Mouse (Mus musculus) limb, embryonic 12.5 days (tissue): ENCODE measurements at regions not wholly inside any gene's neighbourhood (a gene's known extent, or its start where the extent isn't known, plus 50 kb on each side); places are given as distances from the start of the nearest gene placed in this dataset.

Source experiments
- ATAC-seq: fragments of 200-750 bp; cut with Nextera tagmentation; 2 replicates; pipeline ENCODE4 v1.8.0; 2017; ENCODE audit warnings: low read depth, moderate TSS enrichment; ENCODE audit not compliant: insufficient number of reproducible peaks, insufficient read depth, low FRiP score, low TSS enrichment
- H3K27ac ChIP-seq: fragments of 300-500 bp; sonication (generic); 2 replicates; pipeline ENCODE4 v1.5.1; 2016; ENCODE audit warnings: mild to moderate bottlenecking, moderate library complexity
- H3K27me3 ChIP-seq: fragments of 300-500 bp; sonication (generic); 2 replicates; pipeline ENCODE4 v1.6.1; 2016; ENCODE audit warnings: mild to moderate bottlenecking, moderate library complexity
- H3K36me3 ChIP-seq: fragments of 300-500 bp; sonication (generic); 2 replicates; pipeline ENCODE4 v1.6.1; 2016; ENCODE audit warnings: mild to moderate bottlenecking, moderate library complexity
- H3K4me1 ChIP-seq: fragments of 300-500 bp; sonication (generic); replicated peaks from 2 replicates; pipeline ENCODE4 v1.6.1; 2016
- H3K4me2 ChIP-seq: fragments of 300-500 bp; sonication (generic); 2 replicates; pipeline ENCODE4 v1.6.1; 2016; ENCODE audit warnings: mild to moderate bottlenecking, moderate library complexity
- H3K4me3 ChIP-seq: fragments of 300-500 bp; sonication (generic); replicated peaks from 2 replicates; pipeline ENCODE4 v1.5.1; 2016; ENCODE audit warnings: mild to moderate bottlenecking
- H3K9ac ChIP-seq: fragments of 300-500 bp; sonication (generic); replicated peaks from 2 replicates; pipeline ENCODE4 v1.6.1; 2016; ENCODE audit warnings: mild to moderate bottlenecking, moderate library complexity
- H3K9me3 ChIP-seq: fragments of 300-500 bp; sonication (generic); 2 replicates; pipeline ENCODE4 v1.6.1; 2016; ENCODE audit warnings: mild to moderate bottlenecking, moderate library complexity
- whole genome bisulfite sequencing: fragments of 180-500 bp; shearing (Covaris S2); methylation state at CpG from one replicate; pipeline ENCODE4 v1.1.7; 2016; 5-methylcytosine and 5-hydroxymethylcytosine counted together

DNA sequence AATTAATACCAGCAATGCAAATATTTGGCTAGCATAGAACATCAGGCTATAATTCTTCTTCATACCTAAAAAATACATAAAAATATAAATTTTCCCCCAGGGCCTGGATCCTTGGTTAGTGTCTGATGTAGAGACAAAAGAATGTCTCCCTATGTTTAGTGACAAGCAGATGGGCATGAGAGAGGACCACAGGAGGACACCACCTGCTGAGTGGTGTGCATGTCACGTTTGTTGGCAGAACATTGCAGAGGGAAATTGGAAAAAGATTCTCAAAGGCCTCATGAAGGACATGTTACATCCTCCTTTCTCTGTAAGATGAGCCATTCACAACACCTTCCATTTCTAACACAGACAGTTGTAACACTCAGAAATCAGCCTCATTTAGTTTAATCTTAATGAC, 206.3 kb downstream of the Hhipl2 start:
- Histone ChIP-seq H3K4me2 (no peak overlapping the region), H3K9me3 (no peaks in the 10 kb centered on the region), H3K27me3 (no peaks in the 10 kb centered on the region), H3K27ac (no peak overlapping the region), H3K4me3 (no peak overlapping the region), H3K9ac (no peak overlapping the region), H3K4me1 (no peaks in the 10 kb centered on the region), H3K36me3 (no peaks in the 10 kb centered on the region)
- no peak for ATAC-seq
- 54% methylated on average over 1 of the region's 1 CpGs for WGBS

GRCm38 (mm10) chr1:183633810-183634209, 215.8 kb downstream of the Hhipl2 start:
- Histone ChIP-seq H3K9ac (no peak overlapping the region), H3K4me1 (no peaks in the 10 kb centered on the region), H3K4me2 (no peak overlapping the region), H3K27ac (no peak overlapping the region), H3K27me3 (no peaks in the 10 kb centered on the region), H3K36me3 (no peaks in the 10 kb centered on the region), H3K4me3 (no peak overlapping the region), H3K9me3 (no peaks in the 10 kb centered on the region)
- WGBS: 85% methylated on average over 6 of the region's 6 CpGs
- ATAC-seq: no peak

DNA sequence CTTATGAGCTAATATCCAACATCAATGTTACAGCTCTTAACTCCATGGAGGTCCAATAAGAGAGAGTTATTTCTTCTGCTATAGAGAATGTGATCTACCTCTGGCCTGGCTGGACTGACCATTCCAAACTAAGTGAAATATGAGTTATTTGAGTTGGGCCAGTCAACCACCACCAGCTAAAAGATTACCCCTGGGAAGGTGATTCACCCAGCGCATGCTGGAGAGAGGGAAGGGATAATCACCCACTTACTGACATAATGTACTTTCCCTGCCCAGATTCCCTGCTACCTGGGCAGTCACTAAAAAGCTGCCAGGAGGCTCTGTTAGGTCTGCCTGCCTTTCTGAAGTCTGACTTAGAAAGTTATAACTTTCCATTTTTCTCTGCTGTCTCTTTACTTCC, 216.8 kb downstream of the Hhipl2 start:
- Histone ChIP-seq H3K27me3 (no peaks in the 10 kb centered on the region), H3K36me3 (no peaks in the 10 kb centered on the region), H3K27ac (no peak overlapping the region), H3K4me2 (no peak overlapping the region), H3K4me1 (no peaks in the 10 kb centered on the region), H3K9ac (no peak overlapping the region), H3K4me3 (no peak overlapping the region), H3K9me3 (no peaks in the 10 kb centered on the region)
- WGBS: 76% methylated on average over 1 of the region's 1 CpGs
- no peak for ATAC-seq

GRCm38 (mm10) chr1:183637214-183637613, 219.2 kb downstream of the Hhipl2 start:
- Histone ChIP-seq H3K4me3 (no peak overlapping the region), H3K9ac (no peak overlapping the region), H3K36me3 (no peaks in the 10 kb centered on the region), H3K27ac (no peak overlapping the region), H3K4me2 (no peak overlapping the region), H3K4me1 (no peaks in the 10 kb centered on the region), H3K9me3 (no peaks in the 10 kb centered on the region), H3K27me3 (no peaks in the 10 kb centered on the region)
- 93% methylated on average over 8 of the region's 8 CpGs for WGBS
- ATAC-seq: no peak

- Histone ChIP-seq H3K9me3 (no peaks in the 10 kb centered on the region), H3K36me3 (no peaks in the 10 kb centered on the region), H3K4me3 (no peak overlapping the region), H3K27me3 (no peaks in the 10 kb centered on the region), H3K27ac (no peak overlapping the region), H3K4me1 (no peaks in the 10 kb centered on the region), H3K9ac (no peak overlapping the region), H3K4me2 (no peak overlapping the region)
- no peak for ATAC-seq
- 52% methylated on average over 7 of the region's 7 CpGs for WGBS
These were observed 221.3 kb downstream of the Hhipl2 start for GRCm38 (mm10) chr1:183639332-183639731.

DNA sequence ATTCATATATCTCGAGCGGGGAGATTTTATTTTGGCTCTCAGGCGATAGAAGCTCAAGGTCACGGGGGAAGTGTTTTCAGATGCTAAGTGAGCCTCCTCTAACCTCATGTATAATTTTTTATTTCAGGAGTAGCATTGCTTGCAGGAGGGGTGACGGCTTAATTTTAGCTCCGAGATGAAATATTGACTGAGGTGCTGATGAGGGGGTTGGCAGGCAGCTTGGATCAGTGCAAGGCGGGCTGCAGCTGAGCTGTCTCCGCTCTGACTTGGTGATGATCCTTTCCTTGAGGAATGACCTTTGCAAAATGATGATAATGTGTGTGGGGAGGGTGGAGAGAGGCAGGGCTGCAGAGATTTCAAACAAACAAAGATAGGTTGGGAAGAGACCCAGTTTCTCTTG, 222.6 kb downstream of the Hhipl2 start:
- Histone ChIP-seq H3K4me2 (no peak overlapping the region), H3K9ac (no peak overlapping the region), H3K27ac (no peak overlapping the region), H3K4me1 (no peaks in the 10 kb centered on the region), H3K9me3 (no peaks in the 10 kb centered on the region), H3K4me3 (no peak overlapping the region), H3K27me3 (no peaks in the 10 kb centered on the region), H3K36me3 (no peaks in the 10 kb centered on the region)
- WGBS: 82% methylated on average over 8 of the region's 8 CpGs
- ATAC-seq: no peak

DNA sequence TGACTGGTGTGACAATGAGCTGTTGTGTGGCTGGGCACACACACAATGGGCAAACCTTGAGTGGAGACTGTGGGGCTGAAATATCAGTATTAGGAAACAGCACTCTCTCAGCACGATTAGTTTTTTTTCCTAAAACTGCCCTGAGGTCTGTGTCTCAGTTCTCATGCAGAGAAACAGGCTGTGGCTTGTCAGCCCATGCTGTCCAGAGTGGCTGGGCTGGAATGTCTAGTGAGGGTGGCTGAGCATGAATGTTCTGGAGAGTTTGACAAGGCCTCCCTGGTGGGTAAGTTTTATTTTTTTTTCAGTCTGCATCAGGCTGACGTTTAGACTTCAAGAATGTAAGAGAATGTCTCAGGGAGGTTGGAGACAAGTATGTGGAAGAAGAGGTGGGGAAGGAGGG, 226.0 kb downstream of the Hhipl2 start:
- no peaks in the 10 kb centered on the region for H3K9me3 ChIP-seq
- 58% methylated on average over 2 of the region's 2 CpGs for WGBS
- ATAC-seq: no peak
- H3K4me1 ChIP-seq: no peaks in the 10 kb centered on the region
- H3K4me2 ChIP-seq: no peak overlapping the region
- no peak overlapping the region for H3K4me3 ChIP-seq
- no peak overlapping the region for H3K27ac ChIP-seq
- H3K9ac ChIP-seq: no peak overlapping the region
- H3K36me3 ChIP-seq: no peaks in the 10 kb centered on the region
- H3K27me3 ChIP-seq: no peaks in the 10 kb centered on the region

DNA sequence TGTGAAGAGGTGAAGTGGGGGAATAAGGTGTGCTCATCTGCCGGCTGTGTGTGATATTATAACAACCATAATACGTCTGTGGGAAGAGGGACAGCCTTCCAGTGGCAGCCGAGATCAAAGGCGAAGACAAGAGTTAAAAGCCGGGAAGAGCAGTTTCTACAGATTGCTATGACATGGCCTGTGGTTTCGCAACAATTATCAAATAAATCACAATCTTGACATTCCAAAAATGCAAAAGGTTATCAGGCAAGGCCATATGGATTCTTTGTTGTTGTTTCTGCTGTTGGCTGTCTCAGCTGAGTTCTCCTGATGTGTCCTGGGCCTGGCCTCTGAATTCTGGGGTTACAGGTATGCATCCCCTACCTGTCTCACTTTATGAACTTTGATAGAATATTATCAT, 235.9 kb downstream of the Hhipl2 start:
- Histone ChIP-seq H3K9me3 (no peaks in the 10 kb centered on the region), H3K9ac (no peak overlapping the region), H3K4me3 (no peak overlapping the region), H3K4me1 (no peaks in the 10 kb centered on the region), H3K27ac (no peak overlapping the region), H3K27me3 (no peaks in the 10 kb centered on the region), H3K4me2 (no peak overlapping the region), H3K36me3 (no peaks in the 10 kb centered on the region)
- 71% methylated on average over 6 of the region's 6 CpGs for WGBS
- no peak for ATAC-seq

DNA sequence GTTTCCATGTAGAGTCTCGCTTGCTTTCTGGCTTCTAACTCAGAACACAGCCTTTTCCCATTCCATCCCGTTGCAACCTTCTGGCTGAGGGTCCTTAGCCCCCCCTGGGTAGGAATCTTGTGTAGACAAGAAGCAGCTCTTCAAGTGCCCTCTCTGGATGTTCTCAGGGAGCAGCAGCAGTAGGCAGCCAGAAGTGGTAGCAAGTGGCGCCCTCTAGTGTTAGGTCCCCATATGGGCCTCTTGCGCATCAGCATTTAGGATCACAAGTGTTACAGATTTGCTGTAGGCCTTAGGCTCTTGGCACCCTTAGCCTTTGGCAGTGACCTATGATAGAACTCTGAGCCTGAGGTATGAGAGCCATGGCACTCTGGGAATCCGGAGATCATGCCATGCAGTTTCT, 239.0 kb downstream of the Hhipl2 start:
- 60% methylated on average over 5 of the region's 5 CpGs for WGBS
- no peaks in the 10 kb centered on the region for H3K9me3 ChIP-seq

DNA sequence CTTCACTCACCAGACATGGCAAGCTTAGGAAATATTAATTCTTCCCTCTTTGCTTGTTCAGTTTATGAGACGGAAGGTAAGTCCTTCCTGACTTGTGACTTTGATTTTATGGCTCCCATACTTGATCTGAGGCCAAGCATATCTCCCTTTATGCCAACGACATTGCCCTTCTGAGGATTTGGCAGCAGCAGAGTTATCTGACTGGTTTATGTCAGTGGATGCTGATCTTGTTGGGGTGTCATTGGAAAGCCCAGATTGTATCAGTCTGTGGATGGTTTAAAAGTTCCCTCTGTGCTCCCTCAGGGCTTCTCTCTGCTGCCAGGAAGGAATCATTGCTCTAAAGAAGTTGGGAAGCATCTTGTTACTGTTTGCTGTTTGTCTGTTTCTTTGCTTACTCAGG, 242.5 kb downstream of the Hhipl2 start:
- WGBS: 86% methylated on average over 2 of the region's 2 CpGs
- ATAC-seq: no peak
- Histone ChIP-seq H3K9ac (no peak overlapping the region), H3K27ac (no peak overlapping the region), H3K4me1 (no peaks in the 10 kb centered on the region), H3K4me2 (no peak overlapping the region), H3K36me3 (no peaks in the 10 kb centered on the region), H3K9me3 (no peaks in the 10 kb centered on the region), H3K4me3 (no peak overlapping the region), H3K27me3 (no peaks in the 10 kb centered on the region)

More for the DNA sequence above, 239.0 kb downstream of the Hhipl2 start:
- no peak overlapping the region for H3K27ac ChIP-seq
- no peak overlapping the region for H3K4me2 ChIP-seq
- no peaks in the 10 kb centered on the region for H3K27me3 ChIP-seq
- H3K4me3 ChIP-seq: no peak overlapping the region
- no peaks in the 10 kb centered on the region for H3K4me1 ChIP-seq
- no peak for ATAC-seq
- H3K9ac ChIP-seq: no peak overlapping the region
- H3K36me3 ChIP-seq: no peaks in the 10 kb centered on the region

DNA sequence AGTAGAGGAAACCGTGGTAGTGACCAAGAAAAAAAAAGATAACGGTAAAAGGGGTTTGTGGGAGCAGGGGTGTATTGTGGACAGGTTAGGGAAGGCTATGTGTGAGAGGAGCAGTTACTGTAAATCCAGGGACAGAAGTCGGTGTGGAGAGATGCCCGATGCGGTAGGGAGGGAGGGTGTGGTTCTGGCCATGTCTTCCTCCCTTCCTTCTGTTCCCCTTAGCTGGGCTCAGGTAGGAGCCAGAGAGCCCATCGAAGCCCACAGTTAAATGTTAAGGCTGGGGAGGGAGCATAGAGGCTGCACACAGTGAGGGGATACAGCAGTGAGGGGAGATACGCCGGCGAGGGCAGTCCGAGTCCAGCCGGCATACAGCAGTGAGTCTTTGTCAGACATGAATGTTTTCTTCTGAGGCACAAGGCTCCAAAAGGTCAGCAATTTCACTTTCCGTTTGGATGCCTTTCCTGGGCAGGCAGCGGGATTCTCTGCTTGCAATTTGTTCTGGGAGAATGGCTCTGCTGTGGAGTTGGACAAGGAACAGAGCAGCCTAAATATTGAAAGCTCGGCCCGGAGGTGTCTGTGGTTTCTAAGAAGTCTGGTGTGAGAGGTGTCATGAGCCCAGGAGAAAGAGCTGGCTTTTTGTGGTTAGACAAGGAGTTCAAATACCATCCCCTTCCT, 244.5 kb downstream of the Hhipl2 start:
- ATAC-seq: no peak
- no peak overlapping the region for H3K9ac ChIP-seq
- no peaks in the 10 kb centered on the region for H3K36me3 ChIP-seq
- H3K4me2 ChIP-seq: no peak overlapping the region
- no peaks in the 10 kb centered on the region for H3K27me3 ChIP-seq
- 0 out of 2 replicates have a peak, but pooled peaks cover 8% of the 10 kb centered on the region for H3K9me3 ChIP-seq
- H3K4me1 ChIP-seq: no peaks in the 10 kb centered on the region
- H3K4me3 ChIP-seq: no peak overlapping the region
- 90% methylated on average over 15 of the region's 15 CpGs for WGBS
- H3K27ac ChIP-seq: no peak overlapping the region

DNA sequence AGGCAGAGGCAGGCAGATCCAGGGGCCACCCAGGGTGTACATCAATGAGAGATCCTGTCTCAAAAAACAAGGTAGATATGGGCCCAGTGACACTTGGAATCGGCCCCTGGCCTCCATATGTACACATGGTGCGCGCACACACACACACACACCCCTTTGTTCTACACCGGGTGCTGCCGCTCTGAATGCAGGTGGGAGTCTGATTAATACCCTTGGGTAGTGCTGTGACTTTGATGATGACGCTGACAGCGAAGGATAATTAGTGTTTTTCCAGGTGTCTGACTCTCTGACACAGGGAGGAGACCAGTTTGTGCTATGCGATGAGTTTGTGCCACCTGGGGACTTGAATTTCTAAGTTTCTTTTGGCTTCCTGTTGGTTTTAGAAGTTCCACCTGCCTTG, 251.3 kb downstream of the Hhipl2 start:
- H3K9me3 ChIP-seq: 0 out of 2 replicates have a peak, but pooled peaks cover 8% of the 10 kb centered on the region
- H3K4me1 ChIP-seq: no peaks in the 10 kb centered on the region
- no peaks in the 10 kb centered on the region for H3K36me3 ChIP-seq
- ATAC-seq: no peak
- H3K27ac ChIP-seq: no peak overlapping the region
- H3K4me2 ChIP-seq: no peak overlapping the region
- no peaks in the 10 kb centered on the region for H3K27me3 ChIP-seq
- WGBS: 74% methylated on average over 8 of the region's 8 CpGs
- no peak overlapping the region for H3K4me3 ChIP-seq
- H3K9ac ChIP-seq: no peak overlapping the region
